Mouse (Mus musculus) megakaryocyte, embryonic 14.5 days (primary cell): ENCODE measurements around the gene Tap1.

Experiments used
- FLI1 ChIP-seq: IDR thresholded peaks from 2 replicates; pipeline ENCODE4 v1.6.1; 2012; ENCODE audit warnings: low read length, inconsistent platforms, mixed read lengths
- GATA1 ChIP-seq: IDR thresholded peaks from 3 replicates; pipeline ENCODE4 v1.6.1; 2012; ENCODE audit warnings: mixed read lengths, low read length, inconsistent platforms, borderline replicate concordance

GRCm38 (mm10) chr17:34188986-34189385 is 1.6 kb downstream of the Tap1 start:
- TF ChIP-seq FLI1 (no peak), GATA1 (no peak)
